Mouse (Mus musculus) kidney, postnatal 10 days (tissue): ENCODE measurements around the gene Stk16.

Source experiments
- DNase-seq: peaks from one replicate; pipeline ENCODE4 v3.0.0; 2021; ENCODE audit warnings: mixed read lengths

The Stk16 gene

DNA sequence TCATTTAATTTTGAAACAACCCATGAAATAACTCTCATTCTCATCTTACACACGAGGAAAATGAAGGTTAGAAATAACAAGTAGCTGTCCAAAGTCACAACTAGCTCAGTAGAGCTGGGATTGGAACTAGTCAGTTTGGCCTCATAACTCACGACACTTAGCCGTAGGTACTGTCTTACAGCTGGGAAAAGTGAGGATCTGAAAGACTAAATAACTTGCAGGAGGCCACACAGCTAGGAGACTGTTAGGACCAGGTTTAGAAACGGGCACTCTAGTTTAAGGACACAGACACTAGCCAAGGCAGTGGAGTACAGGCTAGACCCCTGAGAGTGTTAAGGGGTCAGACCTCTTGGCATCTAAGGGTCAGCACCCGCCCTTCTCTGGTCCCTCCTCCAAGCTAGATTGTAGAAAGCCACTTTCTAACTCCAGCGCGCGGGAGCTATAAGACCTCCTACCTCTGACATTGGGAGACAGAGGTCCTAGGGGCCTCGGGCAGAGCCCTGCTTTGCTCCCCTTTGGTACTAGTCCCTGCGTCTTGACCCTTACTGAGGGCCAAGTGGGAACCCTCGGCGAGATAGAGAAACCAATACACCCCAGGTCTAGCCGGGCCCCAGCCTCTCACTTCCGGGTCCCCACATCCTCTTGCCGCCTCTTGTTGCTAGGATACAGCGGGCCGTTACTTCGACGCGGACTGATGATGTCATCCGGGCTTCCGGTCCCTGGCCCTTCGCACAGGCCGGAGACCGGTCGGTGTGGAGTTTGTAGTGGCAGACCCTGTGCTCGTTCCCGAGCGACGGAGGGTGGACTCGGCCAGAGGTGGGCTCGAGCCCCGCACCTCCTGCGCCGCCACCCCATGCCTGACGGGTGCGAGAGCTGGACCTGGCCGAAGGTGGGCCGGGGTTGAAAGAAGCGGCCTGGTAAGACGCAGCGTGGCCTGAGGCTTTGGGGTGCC is at the start of gene Stk16, which contains the start of gene Glb1l:
Gene Stk16 (plus strand): TSS at position 703 of the 952 bp plus-strand sequence.
Gene Glb1l (minus strand): TSS at position 678 of the 952 bp plus-strand sequence.
- peak; percentile 99 for DNase-seq

DNA sequence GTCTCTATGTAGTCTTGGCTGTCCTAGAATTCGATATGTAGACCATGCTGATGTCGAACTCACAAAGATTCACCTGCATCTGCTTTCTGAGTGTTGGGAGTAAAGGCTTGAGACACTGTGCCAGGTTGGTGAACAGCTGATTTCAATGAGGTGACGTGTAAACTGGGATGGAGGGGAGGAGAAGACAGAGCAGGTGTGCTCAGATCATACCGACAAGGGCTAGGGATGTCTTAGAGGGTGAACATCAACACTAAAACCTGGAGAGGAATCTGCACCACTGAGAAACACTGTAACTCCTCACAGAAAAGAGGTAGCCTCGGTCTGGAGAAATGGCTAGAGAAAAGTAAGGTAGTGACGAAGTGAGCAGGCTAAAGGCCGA is 42.6 kb upstream of the Stk16 start:
- DNase-seq: no peak

DNA sequence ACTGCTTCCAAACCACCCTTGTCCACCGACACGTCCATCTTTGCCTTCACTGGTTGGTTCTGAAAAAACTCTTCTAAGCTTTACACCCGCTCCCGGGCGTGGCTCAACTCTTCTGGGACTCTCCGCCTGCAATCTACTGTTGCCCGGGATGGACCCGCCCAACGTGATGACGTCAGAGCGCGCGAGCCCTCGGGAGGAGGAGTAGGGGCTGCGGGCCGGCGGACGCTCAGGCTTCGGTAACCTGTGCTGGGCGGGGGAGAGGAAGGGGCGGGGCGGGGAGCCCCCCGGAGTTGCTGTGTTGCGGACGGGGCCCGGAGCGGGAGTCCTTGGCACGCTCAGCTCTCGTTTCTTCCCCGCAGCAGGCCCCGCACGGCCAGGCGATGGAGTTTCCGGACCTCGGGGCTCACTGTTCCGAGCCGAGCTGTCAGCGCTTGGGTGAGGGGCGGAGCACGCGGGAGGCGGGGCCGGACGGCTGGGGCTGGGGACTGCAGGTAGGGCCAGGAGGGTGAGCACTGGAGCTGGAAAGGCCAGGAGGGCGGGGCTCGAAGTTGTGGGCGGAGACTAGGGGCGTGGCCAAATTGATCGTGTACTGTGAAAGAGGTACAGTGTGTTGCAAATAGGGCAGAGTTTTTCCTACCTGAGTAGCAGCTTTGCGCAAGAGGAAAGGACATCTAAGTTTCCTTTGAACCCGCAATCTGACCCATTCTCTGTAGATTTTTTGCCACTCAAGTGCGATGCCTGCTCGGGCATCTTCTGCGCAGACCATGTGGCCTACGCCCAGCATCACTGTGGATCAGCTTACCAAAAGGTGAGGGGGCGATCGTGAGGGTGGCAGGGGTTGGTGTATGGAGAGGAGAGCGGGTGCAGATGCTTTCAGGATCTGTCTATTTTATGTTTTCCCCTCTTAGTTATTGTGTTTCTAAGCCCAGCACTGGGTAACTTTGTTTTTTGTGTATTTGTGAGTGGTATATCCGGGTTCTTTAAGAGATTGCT is 41.9 kb upstream of the Stk16 start, which contains the start of gene Zfand2b:
Gene Zfand2b (plus strand): TSS at position 175 of the 993 bp plus-strand sequence.
- peak; percentile 98 for DNase-seq

DNA sequence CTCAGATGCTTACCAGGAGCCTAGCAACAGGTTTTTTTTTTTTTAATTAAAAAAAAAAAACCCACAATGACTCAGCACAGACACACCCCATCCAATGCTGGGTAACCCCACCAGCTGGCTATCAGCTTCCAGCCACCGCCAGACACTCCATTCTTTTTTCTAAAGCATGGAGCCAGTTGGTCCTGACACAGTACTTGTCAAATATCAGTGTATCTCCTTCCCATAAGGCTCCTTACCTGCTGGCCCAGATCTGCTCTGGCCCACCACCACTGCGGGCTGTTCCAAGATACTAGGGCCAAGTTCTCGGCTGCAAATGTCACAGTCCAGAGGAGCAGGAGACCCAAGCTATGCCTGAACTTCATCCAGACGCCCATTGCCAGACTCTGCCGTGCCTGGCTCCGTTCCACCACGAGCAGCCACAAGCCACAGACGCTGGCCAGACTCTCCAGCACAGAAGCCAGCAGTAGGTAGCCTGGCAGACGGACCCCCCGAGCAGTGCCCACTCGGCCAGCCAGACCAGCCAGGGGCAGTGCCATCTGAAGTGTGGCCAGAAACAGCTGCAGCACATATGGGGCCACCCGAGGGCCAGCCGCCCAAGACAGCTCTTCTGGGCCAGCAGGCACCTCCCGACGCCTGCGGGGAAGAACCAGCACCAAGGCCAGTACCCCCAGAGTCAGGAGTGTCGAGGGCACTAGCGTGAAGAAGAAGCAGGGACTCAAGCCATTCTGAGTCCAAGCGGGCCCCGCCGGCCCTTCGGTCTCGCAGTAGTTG is 31.1 kb upstream of the Stk16 start:
- DNase-seq: peak; percentile 52

DNA sequence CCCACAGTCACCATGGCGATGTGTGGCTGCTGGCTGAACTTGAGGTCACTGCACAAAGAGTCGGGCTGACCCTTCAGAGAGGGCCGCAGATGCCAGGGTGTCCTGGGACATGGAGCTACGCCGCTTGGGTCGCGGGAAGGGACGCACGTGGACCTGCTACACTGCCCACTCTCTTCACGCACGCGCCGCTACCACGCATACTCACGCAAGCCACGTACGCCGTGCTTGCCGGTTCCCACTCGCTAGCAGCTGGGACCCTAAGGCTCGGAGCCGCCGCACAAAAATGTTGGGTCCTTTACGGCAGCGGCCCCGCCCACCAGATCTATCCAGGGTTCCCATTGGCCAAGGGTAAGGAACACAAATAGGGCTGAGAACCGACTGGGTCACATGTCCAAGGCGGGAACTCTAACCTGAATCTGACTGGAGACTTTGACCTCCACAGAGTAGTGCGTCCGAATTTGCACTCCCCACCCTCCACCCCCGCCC is 30.5 kb upstream of the Stk16 start, which contains the start of gene Abcb6:
Gene Abcb6 (minus strand): TSS at position 288 of the 486 bp plus-strand sequence.
- peak; percentile 94 for DNase-seq

DNA sequence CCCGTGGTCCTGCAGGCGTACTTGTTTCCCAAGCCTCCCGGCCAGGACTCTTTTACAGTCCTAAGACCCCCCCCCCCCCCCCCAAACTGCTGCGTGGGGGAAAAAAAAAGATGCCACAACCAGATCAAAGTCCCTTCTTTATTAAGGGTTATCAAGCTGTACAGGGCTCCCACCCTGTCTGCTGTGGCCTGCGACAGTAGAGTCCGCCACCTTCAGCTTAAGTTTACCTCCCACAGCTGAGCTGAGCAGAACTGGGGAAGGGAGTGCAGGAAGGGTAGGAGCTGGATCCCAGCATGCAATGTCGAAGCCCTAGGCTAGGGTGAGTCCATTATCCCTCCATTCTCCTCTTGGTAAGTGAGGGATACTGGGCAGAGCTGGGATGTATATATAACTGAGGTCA is 29.9 kb upstream of the Stk16 start:
- no peak for DNase-seq

DNA sequence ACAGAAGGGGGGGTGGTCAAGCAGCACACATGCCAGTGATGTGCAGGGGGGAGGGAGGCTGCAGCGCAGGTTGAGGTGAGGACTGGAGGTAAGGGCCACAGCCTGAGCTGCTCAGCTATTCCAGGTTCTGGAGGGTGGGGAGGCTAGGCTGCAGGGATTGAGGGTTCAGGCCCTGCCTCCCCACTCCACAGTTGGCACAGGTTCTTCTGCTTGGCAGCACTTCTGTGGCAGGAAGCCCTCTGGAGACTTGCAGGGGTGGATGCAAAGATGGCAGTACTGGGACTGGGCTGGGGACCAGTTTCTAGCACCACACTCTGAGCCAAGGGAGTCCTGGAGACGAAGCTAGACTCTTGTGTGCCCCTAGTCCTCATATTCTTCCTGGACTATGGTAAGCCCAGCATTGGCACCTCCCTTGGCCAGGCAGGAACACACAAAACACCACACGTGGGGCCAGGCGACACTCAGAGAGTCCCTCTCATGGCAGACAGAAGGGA is 29.2 kb upstream of the Stk16 start:
- no peak for DNase-seq

DNA sequence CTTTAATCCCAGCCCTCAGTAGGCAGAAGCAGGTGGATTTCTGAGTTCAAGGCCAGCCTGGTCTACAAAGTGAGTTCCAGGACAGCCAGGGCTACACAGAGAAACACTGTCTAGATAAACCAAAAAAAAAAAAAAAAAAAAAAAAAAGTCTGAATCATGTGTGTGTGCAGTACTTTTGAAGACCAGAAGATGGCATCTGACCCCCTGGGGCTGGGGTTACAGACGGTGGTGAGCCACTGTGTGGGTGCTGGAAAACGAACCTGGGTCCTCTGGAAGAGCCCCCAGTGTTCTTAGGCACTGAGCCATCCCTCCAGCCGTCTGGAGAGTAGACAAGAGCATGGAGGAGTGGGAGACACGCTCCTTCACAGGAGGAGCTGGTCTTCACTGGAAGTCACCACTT is 28.5 kb upstream of the Stk16 start:
- no peak for DNase-seq

DNA sequence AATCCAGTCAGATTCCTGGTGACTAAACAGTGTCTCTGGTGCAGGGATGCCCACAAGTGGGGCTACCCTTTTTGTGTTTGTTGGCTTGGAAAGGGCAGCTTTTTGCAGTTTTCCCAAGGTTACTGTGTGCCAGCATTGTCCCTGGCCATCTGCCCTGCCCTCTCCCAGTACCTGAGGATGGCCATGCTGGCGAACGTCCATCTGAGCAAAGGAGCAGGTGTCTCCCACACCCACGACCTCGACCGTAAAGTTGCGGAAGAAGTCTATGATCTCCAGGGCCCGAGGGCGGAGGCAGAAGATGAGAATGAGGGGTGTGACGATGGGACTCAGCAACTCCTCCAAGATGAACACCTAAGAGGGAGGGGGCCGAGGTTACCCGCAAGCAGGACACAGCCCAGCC is 25.1 kb upstream of the Stk16 start:
- DNase-seq: no peak

DNA sequence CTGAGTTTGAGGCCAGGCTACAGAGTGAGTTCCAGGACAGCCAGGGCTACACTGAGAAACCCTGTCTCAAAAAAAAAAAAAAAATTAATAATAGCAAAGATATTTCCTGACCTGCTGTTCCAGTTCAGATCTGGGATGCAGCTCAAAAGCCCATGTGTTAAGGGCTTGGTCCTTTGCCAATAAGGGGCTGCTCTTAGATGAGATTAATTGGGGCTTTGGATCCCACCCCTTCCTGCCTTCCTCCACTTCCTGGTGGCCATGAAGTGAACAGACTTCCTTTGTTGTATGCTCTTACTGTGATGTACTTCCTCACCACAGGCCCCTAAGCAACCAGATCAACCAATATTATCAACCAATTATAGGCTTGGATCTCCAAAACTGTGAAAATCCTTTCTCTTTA is 23.5 kb upstream of the Stk16 start:
- no peak for DNase-seq

DNA sequence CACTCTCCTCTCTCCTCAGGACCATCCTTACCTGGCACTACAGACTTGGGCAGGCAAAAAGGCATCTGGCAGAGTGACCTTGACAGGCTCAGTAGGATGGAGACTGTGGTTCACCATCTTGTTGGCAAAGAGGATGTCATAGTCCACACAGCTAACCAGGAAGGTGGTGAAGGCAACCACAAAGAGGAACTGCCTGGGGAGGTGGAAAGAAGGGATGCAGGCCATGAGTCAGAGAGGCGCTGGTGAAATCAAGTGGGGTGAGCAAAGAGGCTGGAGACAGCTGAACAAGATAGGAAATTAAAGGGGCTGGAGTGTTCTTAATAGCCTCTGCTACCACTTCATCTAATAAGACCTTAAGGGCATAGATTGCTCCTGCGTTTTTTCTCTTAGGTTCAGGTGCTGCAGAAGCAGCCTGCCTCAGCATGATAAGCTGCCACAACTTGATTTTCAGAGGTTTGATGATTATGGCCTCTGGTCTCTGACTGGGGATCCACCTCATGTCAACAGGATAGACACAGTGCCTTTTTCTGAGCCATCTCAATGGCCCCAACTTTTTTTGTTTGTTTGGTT is 22.6 kb upstream of the Stk16 start:
- DNase-seq: no peak

DNA sequence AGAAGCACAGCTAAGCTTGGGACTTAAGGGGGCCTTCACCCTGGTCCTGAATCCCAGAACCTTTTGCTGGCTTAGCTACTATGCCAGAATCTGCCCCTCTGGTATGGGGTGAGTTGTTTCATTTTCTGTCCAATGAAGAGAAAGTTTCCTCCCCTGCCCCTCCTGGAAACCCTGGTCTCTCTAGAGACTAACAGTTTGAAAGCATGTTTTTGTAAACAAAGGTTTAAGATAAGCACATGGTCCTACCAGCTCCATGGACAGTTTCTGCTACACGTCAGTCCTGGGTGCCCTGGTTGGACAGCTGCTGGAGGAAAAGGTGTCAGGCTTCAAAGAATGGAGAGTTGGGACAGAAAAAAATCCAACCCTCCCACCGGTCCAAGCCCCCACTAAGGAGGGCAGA is 20.1 kb upstream of the Stk16 start:
- no peak for DNase-seq

DNA sequence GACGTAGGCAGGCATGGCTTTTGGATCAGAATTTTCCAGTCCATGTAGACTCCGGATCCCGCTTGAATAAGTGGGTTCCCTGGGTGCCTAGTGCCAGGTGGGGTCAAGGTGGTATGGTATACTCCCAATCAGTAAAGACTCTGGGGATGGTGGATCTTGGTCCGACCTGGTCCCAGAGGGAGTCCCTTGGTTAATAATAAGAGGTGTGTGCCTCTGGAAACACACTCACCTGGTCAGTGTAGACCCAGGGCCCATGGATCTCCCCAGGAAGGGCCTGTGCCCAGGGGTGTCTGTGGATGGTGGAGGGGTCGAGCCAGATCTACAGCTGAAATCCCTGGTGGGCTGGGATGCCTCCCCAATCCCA is 19.4 kb upstream of the Stk16 start:
- no peak for DNase-seq

DNA sequence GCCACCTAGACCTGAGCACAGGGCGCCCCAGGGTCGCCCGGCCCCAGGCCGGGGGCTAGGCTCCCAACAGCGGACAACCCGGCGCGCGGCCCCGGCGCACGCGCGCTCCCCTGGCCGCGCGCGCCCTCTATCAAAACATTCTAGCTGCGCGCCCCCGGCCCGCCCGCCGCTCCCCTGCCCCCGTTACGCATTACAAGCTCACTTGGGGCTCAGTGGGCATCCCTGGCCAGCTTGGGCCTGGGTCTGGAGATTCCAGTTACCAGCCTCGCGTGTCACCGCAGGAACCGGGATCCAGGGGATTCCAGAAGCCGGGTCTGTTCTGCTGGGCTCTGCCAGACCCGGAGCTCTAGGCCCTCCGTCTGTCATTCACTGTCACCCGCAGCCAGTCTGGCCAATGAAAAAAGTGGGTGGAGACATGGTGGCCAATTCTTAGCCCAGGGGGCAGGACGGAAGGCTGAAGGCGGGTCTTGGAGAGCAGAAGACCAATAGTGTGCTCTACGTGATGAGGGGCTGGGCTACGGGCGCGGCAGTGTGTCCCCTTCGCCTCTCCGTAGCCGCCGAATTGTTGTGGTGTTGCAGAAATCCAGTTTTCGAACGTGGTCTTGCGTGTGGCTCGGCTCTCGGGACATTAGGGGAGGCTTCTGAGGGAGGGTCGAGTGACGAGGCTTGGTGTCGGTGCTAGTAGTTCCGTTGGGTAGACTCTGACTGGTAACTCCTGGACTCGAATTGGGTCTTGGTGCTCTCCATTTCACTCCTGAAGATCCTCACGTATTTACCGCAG is 18.8 kb upstream of the Stk16 start, which contains the start of the genes Ankzf1 and Atg9a:
Gene Ankzf1 (plus strand): TSS at position 530 of the 781 bp plus-strand sequence.
Gene Atg9a (minus strand): TSS at position 575 of the 781 bp plus-strand sequence.
- DNase-seq: peak; percentile 96

DNA sequence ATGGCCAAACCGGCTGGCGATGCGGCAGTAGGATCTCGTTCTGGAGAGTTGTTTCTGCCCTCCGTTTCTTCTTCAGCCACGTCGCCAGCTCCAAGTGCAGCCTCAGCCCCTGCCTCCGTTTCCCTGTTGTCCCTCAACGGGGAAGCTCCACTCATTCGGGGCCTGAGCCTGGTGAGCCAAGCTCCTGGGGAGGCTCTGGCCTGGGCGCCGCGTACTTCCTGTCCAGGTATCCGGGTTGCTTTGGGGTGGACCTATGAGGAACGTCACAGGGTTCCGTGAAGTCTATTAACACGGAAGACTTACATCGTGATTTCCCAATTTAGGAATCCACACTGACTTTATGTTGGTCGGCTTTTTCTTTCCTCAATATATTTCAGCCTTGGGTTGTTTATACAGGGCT is 18.2 kb upstream of the Stk16 start:
- DNase-seq: peak; percentile 67

DNA sequence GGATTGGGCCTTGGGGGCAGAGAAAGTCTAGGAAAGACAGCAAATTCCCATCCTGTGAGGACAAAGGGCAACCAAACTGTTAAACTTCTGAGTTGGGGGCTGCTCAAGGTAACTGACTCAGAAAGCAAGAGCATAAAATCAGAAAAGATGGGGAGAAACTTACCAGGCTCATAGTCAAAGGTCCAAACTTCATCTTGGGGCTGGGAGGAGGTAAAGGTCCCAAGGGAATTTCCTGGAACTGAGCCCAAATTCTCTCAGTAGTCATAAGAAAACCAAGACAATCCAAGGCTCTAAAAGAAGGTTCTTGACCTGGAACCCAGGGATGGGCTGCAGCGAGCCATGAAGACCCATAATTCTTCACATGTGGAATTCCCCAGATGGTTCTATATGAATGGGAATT is 9.4 kb upstream of the Stk16 start:
- DNase-seq: no peak

DNA sequence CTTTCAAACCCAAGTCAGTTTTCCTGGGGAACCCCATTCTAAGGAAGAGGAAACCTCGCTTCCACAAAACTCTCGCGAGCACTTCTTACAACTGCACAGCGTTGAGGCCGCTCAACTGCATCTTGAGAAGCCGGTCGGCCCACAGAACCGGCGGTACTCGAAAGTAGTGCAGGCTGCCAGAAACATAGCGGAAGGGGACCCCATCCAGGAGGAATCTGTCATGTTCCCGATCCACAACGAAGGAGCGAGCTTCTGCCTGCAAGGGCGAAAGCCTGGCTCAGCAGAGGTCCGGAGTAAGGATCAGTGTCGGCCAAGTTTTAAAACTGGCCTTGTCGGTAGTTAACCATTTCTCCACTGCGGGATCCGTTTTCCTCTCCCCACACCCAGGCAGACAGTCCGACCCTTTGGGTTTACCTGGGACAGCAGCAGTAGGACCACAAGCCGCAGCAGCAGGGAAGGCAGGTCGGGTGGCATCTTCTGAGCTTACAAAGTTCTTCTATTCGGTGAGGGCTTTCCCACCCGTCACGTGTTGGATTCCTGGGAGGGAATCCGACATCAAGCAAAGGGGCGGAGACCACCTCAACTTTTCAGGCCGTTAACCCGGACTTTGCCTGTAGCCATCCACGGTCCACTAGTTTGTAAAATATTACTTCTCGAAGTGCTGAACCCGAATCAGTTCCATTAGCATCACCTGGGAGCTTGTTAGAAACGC is 1.5 kb upstream of the Stk16 start:
- DNase-seq: peak; percentile 81

DNA sequence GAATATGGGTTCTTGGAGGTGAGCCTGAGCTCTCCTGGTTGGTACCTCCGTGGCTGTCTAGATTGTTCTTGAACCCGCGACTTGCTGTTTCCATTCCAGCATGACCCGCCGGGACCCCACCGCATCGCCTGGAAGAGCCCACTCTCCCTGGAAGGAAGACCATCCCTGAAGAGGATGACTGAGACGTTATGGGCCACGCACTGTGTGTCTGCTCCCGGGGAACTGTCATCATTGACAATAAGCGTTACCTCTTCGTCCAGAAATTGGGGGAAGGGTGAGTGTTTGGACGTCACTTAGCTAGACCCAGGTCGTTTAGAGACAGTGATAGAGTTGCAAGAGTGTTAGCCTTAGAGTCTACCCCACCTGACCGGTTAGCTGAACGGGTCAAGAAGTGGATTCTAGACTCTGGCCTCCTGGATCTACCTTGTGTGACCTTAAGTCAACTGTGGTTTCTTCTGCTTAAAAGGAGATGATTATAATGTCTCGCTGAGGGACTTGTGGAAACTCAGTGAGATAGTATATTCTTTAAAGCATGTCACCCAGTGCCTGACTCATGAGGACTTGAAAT is 587 bp downstream of the Stk16 start:
- no peak for DNase-seq

DNA sequence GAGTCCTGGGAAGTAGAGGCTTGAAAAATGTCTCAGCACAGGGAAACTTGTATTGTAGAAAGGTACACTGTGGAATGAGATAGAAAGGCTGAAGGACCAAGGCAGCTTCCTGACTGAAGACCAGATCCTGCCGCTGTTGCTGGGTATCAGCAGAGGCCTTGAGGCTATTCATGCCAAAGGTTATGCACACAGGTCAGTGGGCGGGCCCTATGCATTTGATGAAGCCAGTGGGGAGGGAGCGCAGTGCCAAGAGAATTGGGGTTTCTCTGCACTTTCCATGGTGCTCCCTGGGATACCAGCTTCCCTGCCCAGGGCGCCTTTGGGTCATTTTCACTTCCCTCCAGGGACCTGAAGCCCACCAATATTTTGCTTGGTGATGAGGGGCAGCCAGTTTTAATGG is 1.9 kb downstream of the Stk16 start:
- DNase-seq: no peak

DNA sequence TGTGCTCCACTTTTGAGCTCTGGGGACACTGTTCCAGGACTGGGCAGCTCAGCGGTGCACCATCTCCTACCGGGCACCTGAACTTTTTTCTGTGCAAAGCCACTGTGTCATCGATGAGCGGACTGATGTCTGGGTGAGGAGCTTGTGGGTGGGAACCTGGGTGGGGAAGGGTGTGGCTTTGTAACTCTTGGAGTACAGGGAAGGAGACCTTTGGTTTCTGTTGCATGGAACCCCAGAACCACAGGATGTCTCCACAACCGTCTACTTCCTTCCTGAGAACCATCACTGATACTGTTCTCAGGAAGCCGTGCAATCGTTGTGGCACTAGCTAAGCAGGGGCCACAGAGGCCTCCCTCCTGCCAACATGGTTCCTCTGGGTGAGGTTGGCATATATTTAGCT is 2.5 kb downstream of the Stk16 start:
- no peak for DNase-seq
